Mouse (Mus musculus) lung, adult 2 months (tissue): ENCODE data around the gene Sspn.

Source experiments
- CTCF ChIP-seq: fragments of 200-500 bp; IDR thresholded peaks from 2 replicates; pipeline ENCODE4 v1.5.1; 2011; ENCODE audit warnings: mild to moderate bottlenecking, low read length, control low read depth; ENCODE audit not compliant: insufficient read depth
- POLR2A ChIP-seq: fragments of 200-500 bp; IDR thresholded peaks from 2 replicates; pipeline ENCODE4 v1.6.1; 2011; ENCODE audit warnings: low read depth, mild to moderate bottlenecking, control low read depth, low read length, borderline replicate concordance; ENCODE audit errors: extremely low read depth

DNA sequence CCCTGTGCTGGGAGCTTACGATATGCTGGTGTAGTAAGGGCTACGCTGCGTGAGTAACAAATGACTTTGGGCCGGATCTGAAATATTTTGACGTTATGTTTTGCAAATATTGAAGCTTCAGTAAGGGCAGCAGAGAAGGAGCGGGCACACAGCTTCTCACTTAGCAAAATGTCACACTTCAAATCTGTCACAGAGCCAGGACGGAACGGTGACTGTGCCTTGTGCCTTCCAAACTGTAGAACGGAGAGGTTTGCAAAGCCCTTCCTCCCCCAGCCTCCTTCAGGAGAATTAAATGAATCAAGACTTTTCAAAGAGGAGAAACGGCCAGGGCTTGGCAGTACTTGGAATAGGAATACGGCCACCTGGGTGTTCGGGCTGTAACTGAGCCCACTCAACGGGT, 32.5 kb downstream of the Sspn start:
- TF ChIP-seq CTCF (no peak), POLR2A (no peak)
